Mouse (Mus musculus) cerebellum, adult 2 months (tissue): ENCODE measurements at regions not wholly inside any gene's neighbourhood (a gene's known extent, or its start where the extent isn't known, plus 50 kb on each side); places are given as distances from the start of the nearest gene placed in this dataset.

Experiments used
- CTCF ChIP-seq: fragments of 200-500 bp; IDR thresholded peaks from 2 replicates; pipeline ENCODE4 v1.5.1; 2011; ENCODE audit warnings: low read depth, mild to moderate bottlenecking, control low read depth, low read length, moderate library complexity, borderline replicate concordance; ENCODE audit not compliant: insufficient read depth
- POLR2A ChIP-seq: fragments of 200-500 bp; IDR thresholded peaks from 2 replicates; pipeline ENCODE4 v1.6.1; 2011; ENCODE audit warnings: low read length, control low read depth, borderline replicate concordance; ENCODE audit not compliant: insufficient read depth

DNA sequence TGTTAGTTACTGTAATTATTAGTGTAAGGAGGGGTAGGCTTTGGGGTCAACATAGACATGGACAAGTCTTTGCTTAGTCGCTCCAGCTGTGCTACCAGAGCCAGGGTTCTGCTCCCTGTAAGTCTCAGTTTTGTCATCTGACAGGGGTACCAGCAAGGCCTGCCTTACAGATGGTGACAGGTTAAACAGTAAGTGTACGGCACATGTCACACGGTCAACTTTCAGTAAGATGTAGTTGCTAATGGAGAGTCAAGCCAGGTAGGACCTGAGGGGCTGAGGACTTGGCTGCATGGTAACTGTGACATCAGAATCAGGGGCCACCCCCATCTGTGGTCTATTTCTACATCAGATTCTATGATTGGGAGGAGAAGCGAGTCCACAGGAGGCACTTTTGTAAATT is 153.6 kb downstream of the Kdr start:
- TF ChIP-seq CTCF (no peak), POLR2A (no peak)
